Mouse (Mus musculus): ENCODE results near the gene Vmn2r15. TPM values are rescaled to one million over a fixed set of nuclear protein-coding genes. Genes with fewer than 3 reads are reported as not detected.

Vmn2r15 gene
- total RNA-seq (2012; rRNA removed), result not detected in 2 replicates
- not detected for polyA plus RNA-seq (2012; ENCODE audit: insufficient read depth in 1 of 2, insufficient read length in 2 of 2, low read depth in 1 of 2, low replicate concordance in 2 of 2, missing spikeins in 1 of 2)

GRCm38 (mm10) chr5:109297544-109297943 is at the start of gene Vmn2r15:
Vmn2r15 (minus strand) TSS chr5:109297644.
- no peak within 1 kb of the TSS for H3K27ac ChIP-seq (ENCODE audit: control insufficient read depth, low read depth, low read length)
- H3K4me3 ChIP-seq (ENCODE audit: control insufficient read depth in 1 of 2, insufficient read depth in 1 of 2, low read depth in 2 of 2, low read length in 2 of 2), result no peak within 1 kb of the TSS
- no peaks in the 10 kb centered on the region for H3K4me1 ChIP-seq (ENCODE audit: control insufficient read depth in 1 of 2, insufficient read depth in 2 of 2, low read length in 2 of 2)
- H3K27me3 ChIP-seq (ENCODE audit: control insufficient read depth in 1 of 2, insufficient read depth in 2 of 2, low read length in 2 of 2), result no peaks in the 10 kb centered on the region
- no peak for TF ChIP-seq GABPA (IDR thresholded peaks at IDR 0.05; ENCODE audit: low read depth, low read length)
- TF ChIP-seq RAD21 (IDR thresholded peaks at IDR 0.05; ENCODE audit: low read depth, low read length), result no peak
- no peak for TF ChIP-seq CTCF (IDR thresholded peaks at IDR 0.05 in 2 of 3, conservative IDR thresholded peaks at IDR 0.05 in 1 of 3; ENCODE audit: control insufficient read depth in 1 of 3, insufficient read depth in 1 of 3, low read depth in 2 of 3, low read length in 3 of 3, poor library complexity in 1 of 3, severe bottlenecking in 1 of 3)
- no peak for TF ChIP-seq UBTF (IDR thresholded peaks at IDR 0.05; ENCODE audit: borderline replicate concordance, insufficient read depth, low read depth, low read length)
- no peak for TF ChIP-seq TBP (IDR thresholded peaks at IDR 0.05; ENCODE audit: low read depth, low read length)
- no peak for TF ChIP-seq MYB (IDR thresholded peaks at IDR 0.05; ENCODE audit: low read depth, low read length)
- TF ChIP-seq USF2 (IDR thresholded peaks at IDR 0.05; ENCODE audit: borderline replicate concordance in 1 of 2, insufficient read depth in 1 of 2, low read depth in 1 of 2, low read length in 2 of 2), result no peak
- DNase-seq (ENCODE audit: low read depth, low spot score), result no peak
- no peaks in the 10 kb centered on the region for H3K9me3 ChIP-seq (replicated peaks; ENCODE audit: insufficient read depth, low read length)
- H3K36me3 ChIP-seq (ENCODE audit: control insufficient read depth in 1 of 2, insufficient read depth in 2 of 2, low read length in 2 of 2), result no peaks in the 10 kb centered on the region
- no peak within 1 kb of the TSS for H3K9ac ChIP-seq (ENCODE audit: control insufficient read depth, low read depth, low read length, poor library complexity, severe bottlenecking)
- no peaks in the 10 kb centered on the region for H3K79me2 ChIP-seq (ENCODE audit: control insufficient read depth, insufficient read depth, low read length, poor library complexity)

GRCm38 (mm10) chr5:109329862-109330261 is 32.4 kb upstream of the Vmn2r15 start, which contains the start of gene Vmn2r16:
Vmn2r16 (plus strand) TSS chr5:109330162.
- no peak for DNase-seq (ENCODE audit: low read depth, low spot score)
- no peaks in the 10 kb centered on the region for H3K27me3 ChIP-seq (ENCODE audit: control insufficient read depth in 1 of 2, insufficient read depth in 2 of 2, low read length in 2 of 2)
- H3K4me1 ChIP-seq (ENCODE audit: control insufficient read depth in 1 of 2, insufficient read depth in 2 of 2, low read length in 2 of 2), result no peaks in the 10 kb centered on the region
- no peaks in the 10 kb centered on the region for H3K36me3 ChIP-seq (ENCODE audit: control insufficient read depth in 1 of 2, insufficient read depth in 2 of 2, low read length in 2 of 2)
- no peaks in the 10 kb centered on the region for H3K9me3 ChIP-seq (replicated peaks; ENCODE audit: insufficient read depth, low read length)
- no peaks in the 10 kb centered on the region for H3K79me2 ChIP-seq (ENCODE audit: control insufficient read depth, insufficient read depth, low read length, poor library complexity)
- H3K4me3 ChIP-seq (ENCODE audit: control insufficient read depth in 1 of 2, insufficient read depth in 1 of 2, low read depth in 2 of 2, low read length in 2 of 2), result no peak within 1 kb of the TSS
- TF ChIP-seq NRF1 (IDR thresholded peaks at IDR 0.05; ENCODE audit: insufficient read depth, low read depth, low read length, poor library complexity, severe bottlenecking), result no peak
- no peak for TF ChIP-seq CHD1 (IDR thresholded peaks at IDR 0.05; ENCODE audit: low read depth, low read length)
- no peak for TF ChIP-seq TCF12 (IDR thresholded peaks at IDR 0.05; ENCODE audit: low read depth, low read length)
- no peak for TF ChIP-seq MEF2A (IDR thresholded peaks at IDR 0.05; ENCODE audit: extremely low read depth, insufficient replicate concordance, low read depth, low read length, poor library complexity, severe bottlenecking)
- no peak for TF ChIP-seq EP300 (IDR thresholded peaks at IDR 0.05; ENCODE audit: low read depth in 1 of 2, low read length in 2 of 2)
- TF ChIP-seq MXI1 (IDR thresholded peaks at IDR 0.05; ENCODE audit: low read depth, low read length), result no peak
- H3K27ac ChIP-seq (ENCODE audit: control insufficient read depth, low read depth, low read length), result no peak within 1 kb of the TSS
- H3K9ac ChIP-seq (ENCODE audit: control insufficient read depth, low read depth, low read length, poor library complexity, severe bottlenecking), result no peak within 1 kb of the TSS

- no peak overlapping the region for H3K9ac ChIP-seq (ENCODE audit: control insufficient read depth, low read depth, low read length, poor library complexity, severe bottlenecking)
- no peaks in the 10 kb centered on the region for H3K4me1 ChIP-seq (ENCODE audit: control insufficient read depth in 1 of 2, insufficient read depth in 2 of 2, low read length in 2 of 2)
- no peaks in the 10 kb centered on the region for H3K36me3 ChIP-seq (ENCODE audit: control insufficient read depth in 1 of 2, insufficient read depth in 2 of 2, low read length in 2 of 2)
- no peaks in the 10 kb centered on the region for H3K79me2 ChIP-seq (ENCODE audit: control insufficient read depth, insufficient read depth, low read length, poor library complexity)
- H3K27ac ChIP-seq (ENCODE audit: control insufficient read depth, low read depth, low read length), result no peak overlapping the region
- no peaks in the 10 kb centered on the region for H3K27me3 ChIP-seq (ENCODE audit: control insufficient read depth in 1 of 2, insufficient read depth in 2 of 2, low read length in 2 of 2)
- H3K4me3 ChIP-seq (ENCODE audit: control insufficient read depth in 1 of 2, insufficient read depth in 1 of 2, low read depth in 2 of 2, low read length in 2 of 2), result no peak overlapping the region
- no peaks in the 10 kb centered on the region for H3K9me3 ChIP-seq (replicated peaks; ENCODE audit: insufficient read depth, low read length)
- DNase-seq (ENCODE audit: low read depth, low spot score), result no peak
- no peak for TF ChIP-seq E2F4 (IDR thresholded peaks at IDR 0.05; ENCODE audit: borderline replicate concordance, low read depth, low read length)
- TF ChIP-seq GABPA (IDR thresholded peaks at IDR 0.05; ENCODE audit: low read depth, low read length), result no peak
- TF ChIP-seq MYB (IDR thresholded peaks at IDR 0.05; ENCODE audit: low read depth, low read length), result no peak
- no peak for TF ChIP-seq MAZ (IDR thresholded peaks at IDR 0.05; ENCODE audit: low read depth, low read length)
- TF ChIP-seq ZC3H11A (IDR thresholded peaks at IDR 0.05; ENCODE audit: low read depth, low read length), result no peak
- TF ChIP-seq NRF1 (IDR thresholded peaks at IDR 0.05; ENCODE audit: insufficient read depth, low read depth, low read length, poor library complexity, severe bottlenecking), result no peak
- no peak for TF ChIP-seq TBP (IDR thresholded peaks at IDR 0.05; ENCODE audit: low read depth, low read length)
- TF ChIP-seq TAL1 (IDR thresholded peaks at IDR 0.05; ENCODE audit: low read length), result no peak
- no peak for TF ChIP-seq CHD1 (IDR thresholded peaks at IDR 0.05; ENCODE audit: low read depth, low read length)
- TF ChIP-seq TCF12 (IDR thresholded peaks at IDR 0.05; ENCODE audit: low read depth, low read length), result no peak
- TF ChIP-seq EP300 (IDR thresholded peaks at IDR 0.05; ENCODE audit: low read depth in 1 of 2, low read length in 2 of 2), result no peak
- TF ChIP-seq USF1 (IDR thresholded peaks at IDR 0.05; ENCODE audit: low read depth, low read length), result no peak
- no peak for TF ChIP-seq POLR2A (IDR thresholded peaks at IDR 0.05; ENCODE audit: control insufficient read depth in 1 of 2, insufficient read depth in 1 of 2, low read depth in 1 of 2, low read length in 2 of 2, poor library complexity in 1 of 2)
- no peak for TF ChIP-seq GATA1 (IDR thresholded peaks at IDR 0.05; ENCODE audit: low read depth, low read length)
- TF ChIP-seq POLR2AphosphoS5 (IDR thresholded peaks at IDR 0.05; ENCODE audit: borderline replicate concordance, low read depth, low read length), result no peak
Measured at GRCm38 (mm10) chr5:109294655-109295054, 2.8 kb downstream of the Vmn2r15 start.

Data from MEL (cell line).